Mouse (Mus musculus) liver, embryonic 13.5 days (tissue): ENCODE results near the gene Prkra. TPM values are rescaled to one million over a fixed set of nuclear protein-coding genes. Genes with fewer than 3 reads are reported as not detected.
A peak's percentile ranks its signal among the peaks of the same experiment; 100 is the strongest.

ENCODE experiments used
- ATAC-seq: fragments of 200-750 bp; cut with Nextera tagmentation; 2 replicates; pipeline ENCODE4 v1.8.0; 2017; ENCODE audit warnings: low read depth, mild to moderate bottlenecking, moderate number of reproducible peaks, moderate library complexity
- DNase-seq: peaks from one replicate; pipeline ENCODE4 v3.0.0; 2022
- H3K27ac ChIP-seq: fragments of 300-500 bp; sonication (generic); 2 replicates; pipeline ENCODE4 v1.5.1; 2015; ENCODE audit warnings: moderate library complexity, mild to moderate bottlenecking, inconsistent platforms
- H3K27me3 ChIP-seq: fragments of 300-500 bp; sonication (generic); 2 replicates; pipeline ENCODE4 v1.6.1; 2015; ENCODE audit warnings: mild to moderate bottlenecking, inconsistent platforms
- H3K36me3 ChIP-seq: fragments of 300-500 bp; sonication (generic); 2 replicates; pipeline ENCODE4 v1.6.1; 2015; ENCODE audit warnings: mild to moderate bottlenecking, inconsistent platforms
- H3K4me1 ChIP-seq: fragments of 300-500 bp; sonication (generic); replicated peaks from 2 replicates; pipeline ENCODE4 v1.6.1; 2015; ENCODE audit warnings: inconsistent platforms
- H3K4me2 ChIP-seq: fragments of 300-500 bp; sonication (generic); 2 replicates; pipeline ENCODE4 v1.6.1; 2015; ENCODE audit warnings: inconsistent platforms, mild to moderate bottlenecking, moderate library complexity
- H3K4me3 ChIP-seq: fragments of 300-500 bp; sonication (generic); replicated peaks from 2 replicates; pipeline ENCODE4 v1.5.1; 2015; ENCODE audit warnings: mild to moderate bottlenecking, inconsistent platforms
- H3K9ac ChIP-seq: fragments of 300-500 bp; sonication (generic); 2 replicates; pipeline ENCODE4 v1.6.1; 2015; ENCODE audit warnings: mild to moderate bottlenecking, inconsistent platforms
- H3K9me3 ChIP-seq: fragments of 300-500 bp; sonication (generic); replicated peaks from 2 replicates; pipeline ENCODE4 v1.6.1; 2016; ENCODE audit warnings: inconsistent platforms
- WGBS: fragments of 180-500 bp; shearing (Covaris S2); methylation state at CpG from one replicate; pipeline ENCODE4 v1.1.7; 2015; ENCODE audit not compliant: insufficient replicate concordance; 5-methylcytosine and 5-hydroxymethylcytosine counted together
- polyA plus RNA-seq: library from polyadenylated mRNA; unstranded; fragments of >200 nt; fragmentation: Nextera tagmentation; extraction: Ambion mirVana; gene quantifications from 2 replicates; pipeline ENCODE4 v1.2.1, GENCODE M21; 2015

The Prkra gene
- polyA plus RNA-seq, 1 experiment from 2014 or later, result 9.6 TPM

DNA sequence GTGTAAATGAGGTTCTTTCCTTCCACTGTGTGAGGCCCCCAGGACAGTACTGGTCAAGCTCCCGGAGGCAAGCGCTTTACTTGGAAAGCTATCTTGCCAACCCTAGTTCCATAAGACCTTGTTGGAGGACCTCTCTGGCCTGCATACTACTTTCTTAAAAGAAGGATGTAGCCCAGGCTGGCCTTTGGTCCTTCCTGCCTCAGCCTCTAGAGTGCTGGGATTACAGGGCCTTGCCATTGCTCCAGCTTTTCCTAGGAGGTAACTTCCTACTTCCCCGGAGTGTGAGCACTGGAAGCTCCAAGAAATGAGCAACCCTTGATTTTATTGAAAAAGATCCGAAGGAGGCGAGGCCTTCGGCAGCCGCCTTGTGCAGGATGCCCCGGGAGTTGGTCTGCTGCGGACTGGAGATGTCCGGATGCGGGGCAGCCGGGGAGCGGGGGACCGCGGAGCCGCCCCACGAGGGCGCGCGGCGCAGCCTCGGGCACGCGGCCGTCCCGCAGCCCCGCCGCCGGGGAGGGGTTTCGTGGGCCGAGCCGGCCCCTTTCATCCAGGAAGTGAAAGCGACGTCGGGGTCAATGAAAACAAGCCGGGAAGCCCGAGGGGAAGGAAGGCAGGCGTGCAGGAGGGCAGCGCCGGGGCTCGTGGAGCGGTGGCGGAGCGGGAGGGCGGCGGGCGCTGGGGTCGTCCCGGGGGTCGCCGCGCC is 27.1 kb upstream of the Prkra start, which contains the start of gene Plekha3:
Gene Plekha3 (plus strand): TSS at position 557 of the 703 bp plus-strand sequence.
- Histone ChIP-seq H3K9me3 (no peaks in the 10 kb centered on the region), H3K36me3 (peaks cover 7% of the 10 kb centered on the region), H3K4me1 (peaks cover 45% of the 10 kb centered on the region), H3K9ac (peak within 1 kb of the TSS; percentile 84), H3K27me3 (no peaks in the 10 kb centered on the region), H3K4me3 (peak within 1 kb of the TSS; percentile 85), H3K4me2 (peak within 1 kb of the TSS; percentile 80), H3K27ac (peak within 1 kb of the TSS; percentile 65)
- 3% methylated on average over 43 of the region's 52 CpGs for WGBS
- ATAC-seq (peak; percentile 67), DNase-seq (peak; percentile 51)

DNA sequence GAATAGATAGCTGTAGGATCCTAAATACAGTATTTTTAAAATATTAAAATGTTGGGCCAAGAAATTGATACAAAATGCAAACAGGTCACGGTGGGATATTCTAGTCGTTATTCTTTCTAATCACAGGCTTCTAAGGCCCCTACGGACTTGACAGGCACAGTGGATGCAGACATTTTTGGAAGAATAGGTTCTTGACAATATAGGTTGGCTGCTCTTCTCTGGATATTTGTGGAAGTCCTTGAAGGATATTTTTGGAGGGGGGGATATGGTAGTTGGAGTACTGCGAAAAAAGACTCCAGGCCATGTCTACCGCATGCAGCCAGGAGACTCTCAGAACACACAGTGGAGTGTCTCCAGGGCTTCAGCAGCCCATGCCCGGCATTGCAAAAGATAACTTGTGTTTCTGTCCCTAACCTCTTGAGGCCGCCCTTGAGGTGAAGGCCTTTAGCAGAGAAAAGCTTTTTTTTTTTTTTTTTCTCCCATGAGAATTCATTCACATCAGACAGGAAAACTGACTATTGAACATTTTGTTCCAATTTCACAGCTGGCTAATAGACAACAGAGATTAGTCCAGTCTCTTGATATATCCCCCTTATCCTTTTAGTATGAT is 25.8 kb upstream of the Prkra start:
- Histone ChIP-seq H3K36me3 (peaks cover 3% of the 10 kb centered on the region; the same call in 1 of the 2 replicates), H3K27me3 (no peaks in the 10 kb centered on the region), H3K4me2 (peak overlapping the region; percentile 78), H3K27ac (peak overlapping the region; percentile 53), H3K9me3 (no peaks in the 10 kb centered on the region), H3K4me3 (peak overlapping the region; percentile 60), H3K4me1 (peaks cover 45% of the 10 kb centered on the region), H3K9ac (no peak overlapping the region)
- WGBS, result 27% methylated on average over 7 of the region's 7 CpGs
- ATAC-seq (no peak), DNase-seq (peak; percentile 57)

GRCm38 (mm10) chr2:76672966-76673392 is 25.2 kb upstream of the Prkra start, which contains the start of gene Fkbp7:
Fkbp7 (minus strand) TSS chr2:76673116.
- Histone ChIP-seq H3K4me2 (peak within 1 kb of the TSS; percentile 78), H3K4me1 (peaks cover 45% of the 10 kb centered on the region), H3K27ac (peak within 1 kb of the TSS; percentile 53), H3K9me3 (no peaks in the 10 kb centered on the region), H3K36me3 (no peaks in the 10 kb centered on the region), H3K9ac (peak within 1 kb of the TSS; percentile 69), H3K27me3 (no peaks in the 10 kb centered on the region), H3K4me3 (peak within 1 kb of the TSS; percentile 60)
- WGBS, result under 1% methylated on average over 17 of the region's 17 CpGs
- ATAC-seq (peak; percentile 90), DNase-seq (peak; percentile 82)

- Histone ChIP-seq H3K4me2 (peak overlapping the region; percentile 78), H3K36me3 (no peaks in the 10 kb centered on the region), H3K4me1 (peaks cover 42% of the 10 kb centered on the region), H3K9ac (peak overlapping the region; percentile 69), H3K27ac (peak overlapping the region; percentile 53; the same call in 1 of the 2 replicates), H3K9me3 (no peaks in the 10 kb centered on the region), H3K4me3 (peak overlapping the region; percentile 60), H3K27me3 (no peaks in the 10 kb centered on the region)
- ATAC-seq (no peak), DNase-seq (no peak)
- WGBS, result 16% methylated on average over 9 of the region's 9 CpGs
Observed at GRCm38 (mm10) chr2:76672134-76672745, 24.4 kb upstream of the Prkra start.

DNA sequence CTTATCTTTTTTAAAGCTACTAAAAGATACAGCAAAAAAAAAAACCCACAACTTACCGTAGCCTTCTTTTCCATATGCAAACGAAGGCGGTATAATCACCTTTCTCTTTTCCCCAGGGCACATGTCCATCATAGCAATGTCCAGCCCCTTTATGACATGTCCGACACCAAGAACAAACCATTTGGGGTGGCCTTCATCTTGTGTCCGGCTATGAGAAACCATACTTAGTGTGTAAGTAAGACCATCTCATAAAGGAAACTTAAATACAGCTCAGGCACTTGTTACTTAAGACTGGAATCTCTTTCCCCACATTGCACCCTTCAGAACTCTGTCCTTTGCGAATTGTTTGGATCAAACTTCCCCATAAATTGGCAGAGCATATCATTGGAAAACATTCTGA is 23.8 kb upstream of the Prkra start:
- Histone ChIP-seq H3K27me3 (no peaks in the 10 kb centered on the region), H3K4me2 (peak overlapping the region; percentile 78), H3K36me3 (no peaks in the 10 kb centered on the region), H3K4me1 (peaks cover 38% of the 10 kb centered on the region), H3K9me3 (no peaks in the 10 kb centered on the region), H3K27ac (no peak overlapping the region), H3K4me3 (peak overlapping the region; percentile 60), H3K9ac (peak overlapping the region; percentile 69)
- 74% methylated on average over 6 of the region's 6 CpGs for WGBS
- DNase-seq, result no peak
- ATAC-seq, result no peak

DNA sequence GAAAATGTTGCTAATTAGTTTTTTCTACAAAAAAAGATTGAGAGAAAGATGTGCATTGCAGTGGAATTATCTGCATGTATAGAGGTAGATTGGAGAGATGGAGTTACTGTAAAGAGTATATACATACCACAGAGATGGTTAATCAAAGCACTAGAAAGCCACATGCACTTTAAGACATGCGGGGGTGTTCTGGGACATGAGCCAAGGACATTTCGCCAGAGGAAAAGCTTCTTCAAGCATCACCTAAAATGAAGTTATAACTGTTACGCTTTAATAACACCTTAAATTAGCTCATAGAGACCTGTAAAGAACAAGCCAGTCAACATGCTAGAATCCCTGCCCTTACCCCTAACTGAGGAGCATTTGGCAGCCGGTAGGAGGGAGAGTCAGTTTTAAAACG is 19.4 kb upstream of the Prkra start:
- H3K4me1 ChIP-seq, result peaks cover 7% of the 10 kb centered on the region
- peaks cover 10% of the 10 kb centered on the region; the same call in 1 of the 2 replicates for H3K36me3 ChIP-seq
- no peaks in the 10 kb centered on the region for H3K9me3 ChIP-seq
- H3K9ac ChIP-seq, result no peak overlapping the region
- no peak overlapping the region for H3K4me2 ChIP-seq
- no peak overlapping the region for H3K27ac ChIP-seq
- H3K27me3 ChIP-seq, result no peaks in the 10 kb centered on the region
- ATAC-seq, result no peak
- WGBS, result 72% methylated on average over 5 of the region's 5 CpGs
- no peak for DNase-seq
- H3K4me3 ChIP-seq, result no peak overlapping the region

- 83% methylated on average over 7 of the region's 7 CpGs for WGBS
- no peak overlapping the region for H3K27ac ChIP-seq
- no peak for DNase-seq
Observed at GRCm38 (mm10) chr2:76665531-76665930, 17.7 kb upstream of the Prkra start.

GRCm38 (mm10) chr2:76659419-76659818 is 11.6 kb upstream of the Prkra start:
- Histone ChIP-seq H3K36me3 (0 out of 2 replicates have a peak, but pooled peaks cover 4% of the 10 kb centered on the region), H3K9me3 (no peaks in the 10 kb centered on the region), H3K4me3 (no peak overlapping the region), H3K27me3 (no peaks in the 10 kb centered on the region), H3K4me1 (no peaks in the 10 kb centered on the region), H3K9ac (no peak overlapping the region), H3K4me2 (no peak overlapping the region), H3K27ac (no peak overlapping the region)
- WGBS, result 51% methylated on average over 8 of the region's 8 CpGs
- DNase-seq (no peak), ATAC-seq (no peak)

More at GRCm38 (mm10) chr2:76665531-76665930, 17.7 kb upstream of the Prkra start:
- Histone ChIP-seq H3K9me3 (no peaks in the 10 kb centered on the region), H3K9ac (no peak overlapping the region), H3K4me1 (no peaks in the 10 kb centered on the region), H3K27me3 (no peaks in the 10 kb centered on the region), H3K4me3 (no peak overlapping the region), H3K4me2 (no peak overlapping the region), H3K36me3 (peaks cover 10% of the 10 kb centered on the region; the same call in 1 of the 2 replicates)
- ATAC-seq, result no peak

DNA sequence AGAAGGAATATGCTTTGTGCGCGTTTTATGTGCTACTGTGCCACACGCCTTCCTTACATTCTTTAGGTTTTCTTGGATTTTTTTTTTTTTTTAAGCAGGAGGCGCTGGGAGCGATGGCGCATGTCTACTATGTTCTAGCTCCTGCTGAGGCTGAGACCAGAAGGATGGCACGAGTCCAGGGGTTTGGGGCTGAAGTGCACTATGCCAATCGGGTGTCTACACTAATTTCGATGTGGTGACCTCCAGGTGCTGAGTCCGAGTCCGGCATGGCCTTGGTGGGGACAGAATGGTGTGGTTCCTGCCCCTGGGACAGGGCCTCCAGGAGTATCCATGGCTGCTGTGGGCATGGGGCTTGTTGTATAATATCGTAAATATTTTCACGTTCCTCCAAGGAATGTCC is 10.7 kb upstream of the Prkra start:
- H3K4me1 ChIP-seq, result no peaks in the 10 kb centered on the region
- no peaks in the 10 kb centered on the region for H3K36me3 ChIP-seq
- H3K9ac ChIP-seq, result no peak overlapping the region
- H3K4me2 ChIP-seq, result no peak overlapping the region
- no peaks in the 10 kb centered on the region for H3K27me3 ChIP-seq
- ATAC-seq (no peak), DNase-seq (no peak)
- WGBS, result 61% methylated on average over 13 of the region's 13 CpGs
- H3K9me3 ChIP-seq, result no peaks in the 10 kb centered on the region
- no peak overlapping the region for H3K27ac ChIP-seq
- H3K4me3 ChIP-seq, result no peak overlapping the region

GRCm38 (mm10) chr2:76655982-76656381 is 8.2 kb upstream of the Prkra start:
- Histone ChIP-seq H3K36me3 (no peaks in the 10 kb centered on the region), H3K9me3 (no peaks in the 10 kb centered on the region), H3K4me3 (no peak overlapping the region), H3K4me2 (no peak overlapping the region), H3K27ac (no peak overlapping the region), H3K4me1 (no peaks in the 10 kb centered on the region), H3K27me3 (no peaks in the 10 kb centered on the region), H3K9ac (no peak overlapping the region)
- ATAC-seq, result no peak
- WGBS, result 0% methylated on average over 1 of the region's 1 CpGs
- DNase-seq, result no peak

- no peak overlapping the region for H3K27ac ChIP-seq
- H3K27me3 ChIP-seq, result no peaks in the 10 kb centered on the region
- H3K9ac ChIP-seq, result no peak overlapping the region
- no peaks in the 10 kb centered on the region for H3K36me3 ChIP-seq
- no peaks in the 10 kb centered on the region for H3K9me3 ChIP-seq
- no peaks in the 10 kb centered on the region for H3K4me1 ChIP-seq
- 53% methylated on average over 3 of the region's 3 CpGs for WGBS
- ATAC-seq, result no peak
- no peak overlapping the region for H3K4me3 ChIP-seq
- no peak for DNase-seq
- H3K4me2 ChIP-seq, result no peak overlapping the region
Observed at GRCm38 (mm10) chr2:76655444-76655843, 7.6 kb upstream of the Prkra start.
